Mouse (Mus musculus): Measurements from ENCODE around the gene Siae.

- TF ChIP-seq POLR2A (IDR thresholded peaks at IDR 0.05; ENCODE audit: extremely low read depth, insufficient read depth, low read length) = no peak
- TF ChIP-seq CTCF (IDR thresholded peaks at IDR 0.05; ENCODE audit: low read depth, low read length) = no peak
These were observed 69.6 kb downstream of the Siae start for GRCm38 (mm10) chr9:37625129-37625528.

All from liver, adult 2 months (tissue).